Mouse (Mus musculus) liver, postnatal 0 days (tissue): ENCODE measurements around the gene Helq. TPM values are rescaled to one million over a fixed set of nuclear protein-coding genes. Genes with fewer than 3 reads are reported as not detected.
A peak's percentile ranks its signal among the peaks of the same experiment; 100 is the strongest.

ENCODE experiments used
- ATAC-seq: fragments of 200-750 bp; cut with Nextera tagmentation; 2 replicates; pipeline ENCODE4 v1.8.0; 2017; ENCODE audit warnings: mild to moderate bottlenecking, moderate library complexity
- DNase-seq: peaks from one replicate; pipeline ENCODE4 v3.0.0-alpha.2; 2016
- H3K27ac ChIP-seq: fragments of 300-500 bp; sonication (generic); 2 replicates; pipeline ENCODE4 v1.5.1; 2014; ENCODE audit warnings: antibody characterized with exemption, moderate library complexity, mild to moderate bottlenecking, low read depth
- H3K27me3 ChIP-seq: fragments of 300-500 bp; sonication (generic); 2 replicates; pipeline ENCODE4 v1.6.1; 2014; ENCODE audit warnings: low read length, control low read depth, mixed read lengths; ENCODE audit not compliant: insufficient read depth
- H3K36me3 ChIP-seq: fragments of 300-500 bp; sonication (generic); replicated peaks from 2 replicates; pipeline ENCODE4 v1.6.1; 2014; ENCODE audit warnings: mild to moderate bottlenecking, control low read depth, low read length, moderate library complexity, mixed read lengths; ENCODE audit not compliant: insufficient read depth
- H3K4me1 ChIP-seq: fragments of 300-500 bp; sonication (generic); 2 replicates; pipeline ENCODE4 v1.6.1; 2014; ENCODE audit warnings: antibody characterized with exemption, mild to moderate bottlenecking, control low read depth; ENCODE audit not compliant: insufficient read depth
- H3K4me2 ChIP-seq: fragments of 300-500 bp; sonication (generic); 2 replicates; pipeline ENCODE4 v1.6.1; 2014; ENCODE audit warnings: low read depth, mild to moderate bottlenecking, low read length, moderate library complexity, mixed read lengths
- H3K4me3 ChIP-seq: fragments of 300-500 bp; sonication (generic); 2 replicates; pipeline ENCODE4 v1.5.1; 2014; ENCODE audit warnings: low read depth, low read length
- H3K9ac ChIP-seq: fragments of 300-500 bp; sonication (generic); replicated peaks from 2 replicates; pipeline ENCODE4 v1.6.1; 2014; ENCODE audit warnings: mild to moderate bottlenecking, moderate library complexity
- H3K9me3 ChIP-seq: fragments of 300-500 bp; sonication (generic); 2 replicates; pipeline ENCODE4 v1.6.1; 2016; ENCODE audit warnings: mild to moderate bottlenecking, control low read depth, low read length, mixed read lengths
- CTCF ChIP-seq: sonication (generic); IDR thresholded peaks from 2 replicates; pipeline ENCODE4 v1.5.1; 2016; ENCODE audit warnings: antibody characterized with exemption, low read depth
- EP300 ChIP-seq: IDR thresholded peaks from 2 replicates; pipeline ENCODE4 v1.6.1; 2016; ENCODE audit warnings: antibody characterized with exemption, low read depth, mild to moderate bottlenecking
- WGBS: fragments of 180-500 bp; shearing (Covaris S2); extraction: QIAGEN DNeasy Blood & Tissue Kit; methylation state at CpG from one replicate; pipeline ENCODE4 v1.1.7; 2014; ENCODE audit not compliant: insufficient replicate concordance; 5-methylcytosine and 5-hydroxymethylcytosine counted together
- polyA plus RNA-seq: library from polyadenylated mRNA; unstranded; fragments of >200 nt; fragmentation: Nextera tagmentation; extraction: Ambion mirVana; gene quantifications from 2 replicates; pipeline ENCODE4 v1.2.1, GENCODE M21; 2015

Gene Helq
- polyA plus RNA-seq, 1 experiment from 2014 or later = 5.6 TPM

GRCm38 (mm10) chr5:100750617-100751255, 47.7 kb downstream of the Helq start:
- peak; percentile 53 for ATAC-seq

GRCm38 (mm10) chr5:100738802-100739201, 59.6 kb downstream of the Helq start:
- ATAC-seq = no peak
- TF ChIP-seq EP300 (no peak), CTCF (no peak)

More at GRCm38 (mm10) chr5:100750617-100751255, 47.7 kb downstream of the Helq start:
- TF ChIP-seq CTCF = no peak
- TF ChIP-seq EP300 = no peak
- Histone ChIP-seq H3K9me3 (no peaks in the 10 kb centered on the region), H3K4me3 (no peak overlapping the region), H3K27ac (peak overlapping the region; percentile 31; the same call in 1 of the 2 replicates), H3K27me3 (no peaks in the 10 kb centered on the region), H3K4me2 (no peak overlapping the region), H3K36me3 (no peaks in the 10 kb centered on the region), H3K4me1 (peaks cover 4% of the 10 kb centered on the region; the same call in 1 of the 2 replicates), H3K9ac (no peak overlapping the region)
- WGBS = 41% methylated on average over 10 of the region's 10 CpGs
- peak; percentile 29 for DNase-seq

GRCm38 (mm10) chr5:100736919-100737318, 61.5 kb downstream of the Helq start:
- DNase-seq (no peak), ATAC-seq (no peak)
- 52% methylated on average over 8 of the region's 8 CpGs for WGBS

More at GRCm38 (mm10) chr5:100738802-100739201, 59.6 kb downstream of the Helq start:
- Histone ChIP-seq H3K4me2 (no peak overlapping the region), H3K27me3 (no peaks in the 10 kb centered on the region), H3K36me3 (no peaks in the 10 kb centered on the region), H3K9ac (no peak overlapping the region), H3K4me3 (no peak overlapping the region), H3K9me3 (no peaks in the 10 kb centered on the region), H3K27ac (no peak overlapping the region), H3K4me1 (no peaks in the 10 kb centered on the region)
- no peak for DNase-seq
- 84% methylated on average over 8 of the region's 8 CpGs for WGBS

GRCm38 (mm10) chr5:100734535-100734934, 63.9 kb downstream of the Helq start:
- H3K36me3 ChIP-seq = no peaks in the 10 kb centered on the region
- H3K4me3 ChIP-seq = no peak overlapping the region
- H3K9ac ChIP-seq = no peak overlapping the region
- no peaks in the 10 kb centered on the region for H3K27me3 ChIP-seq
- no peaks in the 10 kb centered on the region for H3K4me1 ChIP-seq
- H3K9me3 ChIP-seq = no peaks in the 10 kb centered on the region
- 54% methylated on average over 4 of the region's 4 CpGs for WGBS
- H3K4me2 ChIP-seq = no peak overlapping the region
- TF ChIP-seq CTCF = no peak
- TF ChIP-seq EP300 = peak; percentile 39; the same call in 1 of the 2 replicates
- ATAC-seq (no peak), DNase-seq (no peak)
- no peak overlapping the region for H3K27ac ChIP-seq

More at GRCm38 (mm10) chr5:100736919-100737318, 61.5 kb downstream of the Helq start:
- Histone ChIP-seq H3K4me2 (no peak overlapping the region), H3K9ac (no peak overlapping the region), H3K4me1 (no peaks in the 10 kb centered on the region), H3K27ac (no peak overlapping the region), H3K36me3 (no peaks in the 10 kb centered on the region), H3K27me3 (no peaks in the 10 kb centered on the region), H3K9me3 (no peaks in the 10 kb centered on the region), H3K4me3 (no peak overlapping the region)
- TF ChIP-seq CTCF = no peak
- no peak for TF ChIP-seq EP300

GRCm38 (mm10) chr5:100728757-100729156, 69.6 kb downstream of the Helq start:
- Histone ChIP-seq H3K27me3 (no peaks in the 10 kb centered on the region), H3K27ac (no peak overlapping the region; the same call in 1 of the 2 replicates), H3K4me2 (peak overlapping the region; percentile 45), H3K9me3 (peaks cover 3% of the 10 kb centered on the region; the same call in 1 of the 2 replicates), H3K9ac (no peak overlapping the region), H3K36me3 (no peaks in the 10 kb centered on the region), H3K4me3 (no peak overlapping the region), H3K4me1 (peaks cover 5% of the 10 kb centered on the region; the same call in 1 of the 2 replicates)
- ATAC-seq (no peak), DNase-seq (peak; percentile 41)
- WGBS = 28% methylated on average over 13 of the region's 13 CpGs
- TF ChIP-seq CTCF (no peak), EP300 (no peak)

DNA sequence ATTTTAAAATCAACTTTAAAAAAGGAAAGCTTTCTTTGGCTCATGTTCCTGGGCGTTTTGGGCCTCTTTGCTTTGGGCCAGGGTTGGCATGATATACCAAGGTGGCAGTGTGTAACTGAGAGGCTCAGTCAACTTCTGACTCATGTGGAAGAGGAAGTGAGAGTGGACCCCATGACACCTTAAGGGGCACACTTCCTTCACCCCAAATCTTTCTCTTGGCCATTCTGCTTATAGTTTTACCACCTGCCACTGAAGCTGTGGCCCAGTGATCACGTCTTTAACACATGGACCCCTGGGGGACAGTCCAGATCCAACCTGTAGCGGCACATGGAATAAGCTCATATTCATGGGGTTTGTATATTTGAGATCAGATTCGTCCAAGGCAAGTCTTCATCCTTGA, 72.4 kb downstream of the Helq start:
- H3K4me1 ChIP-seq = peaks cover 5% of the 10 kb centered on the region; the same call in 1 of the 2 replicates
- 72% methylated on average over 4 of the region's 4 CpGs for WGBS
- H3K4me3 ChIP-seq = no peak overlapping the region
- H3K27me3 ChIP-seq = no peaks in the 10 kb centered on the region
- TF ChIP-seq CTCF (no peak), EP300 (no peak)
- ATAC-seq = no peak
- no peak overlapping the region for H3K9ac ChIP-seq
- peaks cover 4% of the 10 kb centered on the region; the same call in 1 of the 2 replicates for H3K9me3 ChIP-seq
- H3K4me2 ChIP-seq = no peak overlapping the region
- no peak for DNase-seq
- no peaks in the 10 kb centered on the region for H3K36me3 ChIP-seq
- no peak overlapping the region for H3K27ac ChIP-seq
